Mouse (Mus musculus) T-helper 1 cell (primary cell): ENCODE data around the gene Prepl.

Source experiments
- in situ Hi-C: fragments of 300-600 bp; cut with MboI, MseI; formaldehyde crosslinking; loops from one replicate; pipeline ENCODE4 v1.15.1; 2025; ENCODE audit warnings: high pct_unique_total_duplicates

Gene Prepl

GRCm38 (mm10) chr17:85072383-85072782 is 17.7 kb downstream of the Prepl start:
- in situ Hi-C loops = no loop called here

GRCm38 (mm10) chr17:85071088-85071775 is 18.8 kb downstream of the Prepl start:
- in situ Hi-C loops = no loop called here

GRCm38 (mm10) chr17:85070658-85071057 is 19.4 kb downstream of the Prepl start:
- in situ Hi-C loops = no loop called here

- in situ Hi-C loops = no loop called here
These were observed 22.7 kb downstream of the Prepl start for GRCm38 (mm10) chr17:85067331-85067730.

- in situ Hi-C loops = no loop called here
These were observed 26.5 kb downstream of the Prepl start for GRCm38 (mm10) chr17:85063560-85063959.

GRCm38 (mm10) chr17:85059136-85059535 is 30.9 kb downstream of the Prepl start:
- in situ Hi-C loops = no loop called here

- in situ Hi-C loops = no loop called here
These were observed 31.8 kb downstream of the Prepl start for GRCm38 (mm10) chr17:85058276-85058675.

GRCm38 (mm10) chr17:85048379-85048778 is 41.7 kb downstream of the Prepl start:
- in situ Hi-C loops = no loop called here

GRCm38 (mm10) chr17:85045160-85045559 is 44.9 kb downstream of the Prepl start:
- in situ Hi-C loops = no loop called here

GRCm38 (mm10) chr17:85044466-85044865 is 45.6 kb downstream of the Prepl start:
- in situ Hi-C loops = no loop called here

- in situ Hi-C loops = no loop called here
These were observed 46.6 kb downstream of the Prepl start for GRCm38 (mm10) chr17:85043404-85043816.

GRCm38 (mm10) chr17:85042419-85042818 is 47.6 kb downstream of the Prepl start:
- in situ Hi-C loops = no loop called here

- in situ Hi-C loops = no loop called here
These were observed 49.1 kb downstream of the Prepl start for GRCm38 (mm10) chr17:85040913-85041312.

GRCm38 (mm10) chr17:85038761-85039160 is 51.3 kb downstream of the Prepl start:
- in situ Hi-C loops = no loop called here

GRCm38 (mm10) chr17:85038311-85038710 is 51.7 kb downstream of the Prepl start:
- in situ Hi-C loops = no loop called here

- in situ Hi-C loops = no loop called here
These were observed 52.2 kb downstream of the Prepl start for GRCm38 (mm10) chr17:85037855-85038254.

- in situ Hi-C loops = no loop called here
These were observed 56.0 kb downstream of the Prepl start for GRCm38 (mm10) chr17:85034068-85034467.

- in situ Hi-C loops = no loop called here
These were observed 57.0 kb downstream of the Prepl start for GRCm38 (mm10) chr17:85033087-85033486.

GRCm38 (mm10) chr17:85030651-85031050 is 59.4 kb downstream of the Prepl start:
- in situ Hi-C loops = no loop called here

- in situ Hi-C loops = loop anchor here (5.0 kb wide), 1 partner anchor 59 kb away; no protein-coding TSS in a partner anchor
These were observed 61.2 kb downstream of the Prepl start for GRCm38 (mm10) chr17:85028797-85029196.

- in situ Hi-C loops = loop anchor here (5.0 kb wide), 1 partner anchor 59 kb away; no protein-coding TSS in a partner anchor
These were observed 61.8 kb downstream of the Prepl start, which contains the start of gene Slc3a1 for GRCm38 (mm10) chr17:85028093-85028739. Gene Slc3a1 (plus strand): TSS chr17:85028376.

- in situ Hi-C loops = loop anchor here (5.0 kb wide), 1 partner anchor 60 kb away; no protein-coding TSS in a partner anchor
These were observed 62.8 kb downstream of the Prepl start for GRCm38 (mm10) chr17:85027247-85027646.

- in situ Hi-C loops = loop anchor here (5.0 kb wide), 1 partner anchor 61 kb away; no protein-coding TSS in a partner anchor
These were observed 63.6 kb downstream of the Prepl start for GRCm38 (mm10) chr17:85026436-85026835.
